Mouse (Mus musculus): Measurements from ENCODE around the gene Rhbdd3. TPM values are rescaled to one million over a fixed set of nuclear protein-coding genes. Genes with fewer than 3 reads are reported as not detected.

Rhbdd3 gene
- total and polyA plus RNA-seq, 3 experiments: 35.9 to 55.7 TPM; not detected in 1

GRCm38 (mm10) chr11:5054151-5054550, 44.6 kb upstream of the Rhbdd3 start:
- peaks cover 0 to 4% of the 10 kb centered on the region in 2 experiments; a peak in 1 of 4 replicates for H3K4me1 ChIP-seq (ENCODE audit: control insufficient read depth in 1 of 2, insufficient read depth in 2 of 2, low read length in 2 of 2)
- H3K36me3 ChIP-seq (ENCODE audit: control insufficient read depth in 1 of 2, insufficient read depth in 2 of 2, low read length in 2 of 2): no peaks in the 10 kb centered on the region
- no peak overlapping the region for H3K4me3 ChIP-seq (ENCODE audit: control insufficient read depth in 1 of 2, insufficient read depth in 1 of 2, low read depth in 2 of 2, low read length in 2 of 2)
- no peaks in the 10 kb centered on the region for H3K9me3 ChIP-seq (replicated peaks; ENCODE audit: insufficient read depth, low read length)
- no peak overlapping the region for H3K27ac ChIP-seq (ENCODE audit: control insufficient read depth, low read depth, low read length)
- no peak for TF ChIP-seq MYB (IDR thresholded peaks at IDR 0.05; ENCODE audit: low read depth, low read length)
- no peak for TF ChIP-seq CHD1 (IDR thresholded peaks at IDR 0.05; ENCODE audit: low read depth, low read length)
- no peak for TF ChIP-seq USF1 (IDR thresholded peaks at IDR 0.05; ENCODE audit: low read depth, low read length)
- TF ChIP-seq BHLHE40 (IDR thresholded peaks at IDR 0.05; ENCODE audit: borderline replicate concordance, low read depth, low read length): no peak
- TF ChIP-seq JUND (IDR thresholded peaks at IDR 0.05; ENCODE audit: low read depth, low read length): no peak
- TF ChIP-seq ZC3H11A (IDR thresholded peaks at IDR 0.05; ENCODE audit: low read depth, low read length): no peak
- TF ChIP-seq NELFE (IDR thresholded peaks at IDR 0.05; ENCODE audit: low read depth, low read length): no peak
- TF ChIP-seq POLR2A (IDR thresholded peaks at IDR 0.05; ENCODE audit: control insufficient read depth in 1 of 2, insufficient read depth in 1 of 2, low read depth in 1 of 2, low read length in 2 of 2, poor library complexity in 1 of 2): no peak
- no peak for TF ChIP-seq MEF2A (IDR thresholded peaks at IDR 0.05; ENCODE audit: extremely low read depth, insufficient replicate concordance, low read depth, low read length, poor library complexity, severe bottlenecking)
- no peak for TF ChIP-seq E2F4 (IDR thresholded peaks at IDR 0.05; ENCODE audit: borderline replicate concordance, low read depth, low read length)
- TF ChIP-seq UBTF (IDR thresholded peaks at IDR 0.05; ENCODE audit: borderline replicate concordance, insufficient read depth, low read depth, low read length): no peak
- no peak for TF ChIP-seq KAT2A (conservative IDR thresholded peaks at IDR 0.05; ENCODE audit: low read depth, low read length)
- no peak for TF ChIP-seq MAZ (IDR thresholded peaks at IDR 0.05; ENCODE audit: low read depth, low read length)
- TF ChIP-seq RAD21 (IDR thresholded peaks at IDR 0.05; ENCODE audit: low read depth, low read length): no peak
- no peak for TF ChIP-seq GABPA (IDR thresholded peaks at IDR 0.05; ENCODE audit: low read depth, low read length)
- TF ChIP-seq EP300 (IDR thresholded peaks at IDR 0.05; ENCODE audit: low read depth in 1 of 2, low read length in 2 of 2): no peak
- TF ChIP-seq CTCF (IDR thresholded peaks at IDR 0.05 in 2 of 3, conservative IDR thresholded peaks at IDR 0.05 in 1 of 3; ENCODE audit: control insufficient read depth in 1 of 3, insufficient read depth in 1 of 3, low read depth in 2 of 3, low read length in 3 of 3, poor library complexity in 1 of 3, severe bottlenecking in 1 of 3): no peak
- TF ChIP-seq TAL1 (IDR thresholded peaks at IDR 0.05; ENCODE audit: low read length): no peak
- no peak for TF ChIP-seq RCOR1 (IDR thresholded peaks at IDR 0.05; ENCODE audit: low read depth, low read length)
- no peak for TF ChIP-seq NRF1 (IDR thresholded peaks at IDR 0.05; ENCODE audit: insufficient read depth, low read depth, low read length, poor library complexity, severe bottlenecking)
- DNase-seq (ENCODE audit: low read depth, low spot score): no peak
- no peaks in the 10 kb centered on the region for H3K79me2 ChIP-seq (ENCODE audit: control insufficient read depth, insufficient read depth, low read length, poor library complexity)
- H3K27me3 ChIP-seq (ENCODE audit: control insufficient read depth in 1 of 2, insufficient read depth in 2 of 2, low read length in 2 of 2): peaks cover 9 to 14% of the 10 kb centered on the region in 2 experiments
- no peak overlapping the region for H3K9ac ChIP-seq (ENCODE audit: control insufficient read depth, low read depth, low read length, poor library complexity, severe bottlenecking)

- H3K9me3 ChIP-seq (replicated peaks; ENCODE audit: insufficient read depth, low read length): no peaks in the 10 kb centered on the region
- no peak overlapping the region for H3K4me3 ChIP-seq (ENCODE audit: control insufficient read depth in 1 of 2, insufficient read depth in 1 of 2, low read depth in 2 of 2, low read length in 2 of 2)
- no peak for DNase-seq (ENCODE audit: low read depth, low spot score)
- no peaks in the 10 kb centered on the region for H3K79me2 ChIP-seq (ENCODE audit: control insufficient read depth, insufficient read depth, low read length, poor library complexity)
- no peaks in the 10 kb centered on the region for H3K36me3 ChIP-seq (ENCODE audit: control insufficient read depth in 1 of 2, insufficient read depth in 2 of 2, low read length in 2 of 2)
- H3K27ac ChIP-seq (ENCODE audit: control insufficient read depth, low read depth, low read length): no peak overlapping the region
- H3K27me3 ChIP-seq (ENCODE audit: control insufficient read depth in 1 of 2, insufficient read depth in 2 of 2, low read length in 2 of 2): peaks cover 9 to 14% of the 10 kb centered on the region in 2 experiments
- H3K9ac ChIP-seq (ENCODE audit: control insufficient read depth, low read depth, low read length, poor library complexity, severe bottlenecking): no peak overlapping the region
- no peak for TF ChIP-seq TBP (IDR thresholded peaks at IDR 0.05; ENCODE audit: low read depth, low read length)
- no peak for TF ChIP-seq E2F4 (IDR thresholded peaks at IDR 0.05; ENCODE audit: borderline replicate concordance, low read depth, low read length)
- no peak for TF ChIP-seq RAD21 (IDR thresholded peaks at IDR 0.05; ENCODE audit: low read depth, low read length)
- TF ChIP-seq CHD2 (IDR thresholded peaks at IDR 0.05; ENCODE audit: low read length): no peak
- no peak for TF ChIP-seq USF2 (IDR thresholded peaks at IDR 0.05; ENCODE audit: borderline replicate concordance in 1 of 2, insufficient read depth in 1 of 2, low read depth in 1 of 2, low read length in 2 of 2)
- no peak for TF ChIP-seq RCOR1 (IDR thresholded peaks at IDR 0.05; ENCODE audit: low read depth, low read length)
- no peak for TF ChIP-seq MAX (IDR thresholded peaks at IDR 0.05; ENCODE audit: low read length)
- TF ChIP-seq MAFK (IDR thresholded peaks at IDR 0.05; ENCODE audit: borderline replicate concordance, low read depth, low read length): no peak
- no peak for TF ChIP-seq ETS1 (IDR thresholded peaks at IDR 0.05; ENCODE audit: low read depth, low read length)
- no peak for TF ChIP-seq BHLHE40 (IDR thresholded peaks at IDR 0.05; ENCODE audit: borderline replicate concordance, low read depth, low read length)
- TF ChIP-seq UBTF (IDR thresholded peaks at IDR 0.05; ENCODE audit: borderline replicate concordance, insufficient read depth, low read depth, low read length): no peak
- TF ChIP-seq SMC3 (IDR thresholded peaks at IDR 0.05; ENCODE audit: low read depth, low read length): no peak
- no peak for TF ChIP-seq MYB (IDR thresholded peaks at IDR 0.05; ENCODE audit: low read depth, low read length)
- TF ChIP-seq CHD1 (IDR thresholded peaks at IDR 0.05; ENCODE audit: low read depth, low read length): no peak
- no peak for TF ChIP-seq USF1 (IDR thresholded peaks at IDR 0.05; ENCODE audit: low read depth, low read length)
- no peak for TF ChIP-seq GABPA (IDR thresholded peaks at IDR 0.05; ENCODE audit: low read depth, low read length)
- TF ChIP-seq POLR2AphosphoS5 (IDR thresholded peaks at IDR 0.05; ENCODE audit: borderline replicate concordance, low read depth, low read length): no peak
- TF ChIP-seq POLR2A (IDR thresholded peaks at IDR 0.05; ENCODE audit: control insufficient read depth in 1 of 2, insufficient read depth in 1 of 2, low read depth in 1 of 2, low read length in 2 of 2, poor library complexity in 1 of 2): no peak
- peaks cover 0 to 4% of the 10 kb centered on the region in 2 experiments; a peak in 1 of 4 replicates for H3K4me1 ChIP-seq (ENCODE audit: control insufficient read depth in 1 of 2, insufficient read depth in 2 of 2, low read length in 2 of 2)
These were observed 43.9 kb upstream of the Rhbdd3 start for GRCm38 (mm10) chr11:5054874-5055273.
